Mouse (Mus musculus) left cerebral cortex, adult 8-10 months (tissue): Measurements from ENCODE around the gene Cldn16. TPM values are rescaled to one million over a fixed set of nuclear protein-coding genes. Genes with fewer than 3 reads are reported as not detected.

Source experiments
- total RNA-seq, 4 experiments: library from RNA; stranded (reverse); gene quantifications; 2 replicates each; pipeline ENCODE4 v1.2.4; 2022

The Cldn16 gene
- total RNA-seq, 4 experiments from 2014 or later, result not detected

Other genes starting within 250 kb of the Cldn16 start
- gene Cldn1, start 91.3 kb upstream of the Cldn16 start, total RNA-seq, result 1 to 10 TPM; 1.2 to 2.7 (median 2.1) TPM
- gene Tmem207, start 63.6 kb downstream of the Cldn16 start, total RNA-seq, result not detected
- gene Il1rap, start 118.6 kb downstream of the Cldn16 start, total RNA-seq, result 10 to 100 TPM; 31.5 to 35.6 (median 34.4) TPM